ENCODE assay signal across 13 mouse cellular contexts in genomic region chr11:5298007-5298372, GRCm38 (mm10). TPM values are rescaled to one million over a fixed set of nuclear protein-coding genes. Genes with fewer than 3 reads are reported as not detected.
DNase-seq lines count a peak whose midpoint lies in the region; ATAC-seq and TF ChIP-seq lines count a peak whose summit lies in the region.
"Had no signal": no experiment of that assay in that cellular context is flagged by ENCODE, and none has a peak within 500 bp of the region (broad histone marks: within the 10 kb centered on the region; RNA-seq: fewer than 3 reads in every experiment).

No protein-coding gene starts in this region.

- DNase-seq in hindbrain, embryonic 14.5 days (ENCODE audit: low spot score): no peak
- DNase-seq in lung, postnatal 0 days (ENCODE audit: low spot score): no peak
- no peak for DNase-seq in lung, adult 18-20 months
- DNase-seq in forebrain, embryonic 14.5 days (ENCODE audit: low spot score): peak; percentile 36
- DNase-seq: adrenal gland, adult 8-10 months; right cerebral cortex, postnatal 4 days had no signal

- no peaks in the 10 kb centered on the region for H3K27me3 ChIP-seq in hindbrain, embryonic 14.5 days (ENCODE audit: control insufficient read depth, insufficient read depth, low read length)
- no peaks in the 10 kb centered on the region for H3K27me3 ChIP-seq in hindbrain, embryonic 12.5 days
- H3K27me3 ChIP-seq in lung, postnatal 0 days (replicated peaks; ENCODE audit: insufficient read depth, low read length): no peaks in the 10 kb centered on the region
- no peaks in the 10 kb centered on the region for H3K27me3 ChIP-seq in forebrain, embryonic 14.5 days (replicated peaks; ENCODE audit: control insufficient read depth, insufficient read depth, low read length)
- no peaks in the 10 kb centered on the region for H3K27me3 ChIP-seq in neural tube, embryonic 15.5 days (replicated peaks)
- H3K27me3 ChIP-seq: CH12.LX; midbrain, embryonic 12.5 days; Patski; stomach, embryonic 15.5 days had no signal

- no peak overlapping the region for H3K4me2 ChIP-seq in hindbrain, embryonic 14.5 days (replicated peaks)
- no peak overlapping the region for H3K4me2 ChIP-seq in hindbrain, embryonic 12.5 days (replicated peaks)
- H3K4me2 ChIP-seq in lung, postnatal 0 days (replicated peaks; ENCODE audit: low read depth, low read length): 0 out of 2 replicates have a peak overlapping the region, but pooled peaks have one; percentile 0
- H3K4me2 ChIP-seq in forebrain, embryonic 14.5 days (ENCODE audit: low read length): no peak overlapping the region
- 0 out of 2 replicates have a peak overlapping the region, but pooled peaks have one; percentile 23 for H3K4me2 ChIP-seq in neural tube, embryonic 15.5 days
- H3K4me2 ChIP-seq: midbrain, embryonic 12.5 days; stomach, embryonic 15.5 days had no signal

- 55% methylated on average over 1 of the region's 1 CpGs for WGBS in hindbrain, embryonic 14.5 days
- WGBS in hindbrain, embryonic 12.5 days: 46% methylated on average over 1 of the region's 1 CpGs
- 41% methylated on average over 1 of the region's 1 CpGs for WGBS in lung, postnatal 0 days
- WGBS in forebrain, embryonic 14.5 days: 15% methylated on average over 1 of the region's 1 CpGs
- WGBS in neural tube, embryonic 15.5 days: 55% methylated on average over 1 of the region's 1 CpGs

- ATAC-seq in hindbrain, embryonic 14.5 days (ENCODE audit: low FRiP score): no peak
- no peak for ATAC-seq in hindbrain, embryonic 12.5 days (ENCODE audit: low FRiP score)
- no peak for ATAC-seq in lung, postnatal 0 days
- ATAC-seq in forebrain, embryonic 14.5 days: no peak
- no peak for ATAC-seq in neural tube, embryonic 15.5 days (ENCODE audit: low FRiP score)
- no peak for ATAC-seq in monocyte, adult 5-6 weeks (replicated peaks; ENCODE audit: insufficient number of reproducible peaks, low FRiP score, low TSS enrichment, poor library complexity, severe bottlenecking)

- H3K9me3 ChIP-seq in hindbrain, embryonic 14.5 days (ENCODE audit: control insufficient read depth, low read length): no peaks in the 10 kb centered on the region
- H3K9me3 ChIP-seq in hindbrain, embryonic 12.5 days (replicated peaks): no peaks in the 10 kb centered on the region
- H3K9me3 ChIP-seq in lung, postnatal 0 days (ENCODE audit: low read length): no peaks in the 10 kb centered on the region
- H3K9me3 ChIP-seq in forebrain, embryonic 14.5 days (replicated peaks; ENCODE audit: control insufficient read depth, low read length): no peaks in the 10 kb centered on the region
- H3K9me3 ChIP-seq in neural tube, embryonic 15.5 days (replicated peaks): no peaks in the 10 kb centered on the region
- H3K9me3 ChIP-seq: midbrain, embryonic 12.5 days; stomach, embryonic 15.5 days had no signal

- no peaks in the 10 kb centered on the region for H3K36me3 ChIP-seq in hindbrain, embryonic 14.5 days (replicated peaks; ENCODE audit: control insufficient read depth, insufficient read depth)
- no peaks in the 10 kb centered on the region for H3K36me3 ChIP-seq in hindbrain, embryonic 12.5 days
- no peaks in the 10 kb centered on the region for H3K36me3 ChIP-seq in lung, postnatal 0 days (ENCODE audit: insufficient read depth, low read length)
- H3K36me3 ChIP-seq in forebrain, embryonic 14.5 days (ENCODE audit: control insufficient read depth, insufficient read depth, low read length): no peaks in the 10 kb centered on the region
- H3K36me3 ChIP-seq in neural tube, embryonic 15.5 days: no peaks in the 10 kb centered on the region
- H3K36me3 ChIP-seq: midbrain, embryonic 12.5 days; stomach, embryonic 15.5 days had no signal

- peaks cover 18% of the 10 kb centered on the region for H3K4me1 ChIP-seq in hindbrain, embryonic 14.5 days (replicated peaks; ENCODE audit: control insufficient read depth, insufficient read depth, low read length)
- H3K4me1 ChIP-seq in hindbrain, embryonic 12.5 days: peaks cover 18% of the 10 kb centered on the region
- H3K4me1 ChIP-seq in lung, postnatal 0 days (ENCODE audit: insufficient read depth, low read depth, low read length): peaks cover 7% of the 10 kb centered on the region; the same call in 1 of the 2 replicates
- H3K4me1 ChIP-seq in forebrain, embryonic 14.5 days (ENCODE audit: control insufficient read depth, insufficient read depth, low read length): peaks cover 18% of the 10 kb centered on the region
- H3K4me1 ChIP-seq in neural tube, embryonic 15.5 days: peaks cover 25% of the 10 kb centered on the region

- H3K27ac ChIP-seq in hindbrain, embryonic 14.5 days: peak overlapping the region; percentile 3; the same call in 1 of the 2 replicates
- no peak overlapping the region for H3K27ac ChIP-seq in hindbrain, embryonic 12.5 days
- H3K27ac ChIP-seq in lung, postnatal 0 days (ENCODE audit: low read length): no peak overlapping the region
- no peak overlapping the region for H3K27ac ChIP-seq in forebrain, embryonic 14.5 days (ENCODE audit: low read depth, low read length)
- peak overlapping the region; percentile 56; the same call in 1 of the 2 replicates for H3K27ac ChIP-seq in neural tube, embryonic 15.5 days (replicated peaks)
- H3K27ac ChIP-seq: midbrain, embryonic 12.5 days had no signal

- no peak for TF ChIP-seq EP300 in lung, postnatal 0 days (IDR thresholded peaks at IDR 0.05)

- no peak for TF ChIP-seq CTCF in lung, postnatal 0 days (IDR thresholded peaks at IDR 0.05)

- no peak overlapping the region for H3K4me3 ChIP-seq in hindbrain, embryonic 14.5 days (replicated peaks; ENCODE audit: low read length)
- no peak overlapping the region for H3K4me3 ChIP-seq in hindbrain, embryonic 12.5 days
- H3K4me3 ChIP-seq in lung, postnatal 0 days (ENCODE audit: low read depth, low read length): no peak overlapping the region
- no peak overlapping the region for H3K4me3 ChIP-seq in forebrain, embryonic 14.5 days (ENCODE audit: low read depth, low read length)
- no peak overlapping the region for H3K4me3 ChIP-seq in neural tube, embryonic 15.5 days (replicated peaks)
- H3K4me3 ChIP-seq: midbrain, embryonic 12.5 days; stomach, embryonic 15.5 days had no signal

- no peak overlapping the region for H3K9ac ChIP-seq in hindbrain, embryonic 14.5 days
- H3K9ac ChIP-seq in hindbrain, embryonic 12.5 days: no peak overlapping the region
- no peak overlapping the region for H3K9ac ChIP-seq in lung, postnatal 0 days (replicated peaks; ENCODE audit: low read depth)
- no peak overlapping the region for H3K9ac ChIP-seq in forebrain, embryonic 14.5 days (ENCODE audit: low read length)
- no peak overlapping the region for H3K9ac ChIP-seq in neural tube, embryonic 15.5 days (replicated peaks)
- H3K9ac ChIP-seq: midbrain, embryonic 12.5 days; stomach, embryonic 15.5 days had no signal

RNA-seq across cellular contexts. Expression of gene Kremen1, which starts 36.6 kb away (rescaled TPM):
- 3.9 and 5.7 TPM in 2 replicates for polyA plus RNA-seq in hindbrain, embryonic 14.5 days (2014; fragmentation: Nextera tagmentation; extraction: Ambion mirVana)
- 17.8 and 18.1 TPM in 2 replicates for polyA plus RNA-seq in hindbrain, embryonic 12.5 days (2016; fragmentation: Nextera tagmentation; extraction: Ambion mirVana)
- polyA plus RNA-seq in lung, postnatal 0 days (2015; fragmentation: Nextera tagmentation; extraction: Ambion mirVana): 13.3 and 14.7 TPM in 2 replicates
- 2.6 and 3.3 TPM in 2 replicates for polyA plus RNA-seq in forebrain, embryonic 14.5 days (2014; fragmentation: Nextera tagmentation; extraction: Ambion mirVana)
- 5.7 and 10.2 TPM in 2 replicates for polyA plus RNA-seq in neural tube, embryonic 15.5 days (2015; fragmentation: Nextera tagmentation; extraction: Ambion mirVana)
- total RNA-seq in monocyte, adult 5-6 weeks (2017): 4.5 to 8.6 TPM (median 5.0 TPM) in 3 replicates

Comparison
In these comparisons a context has a peak if more than half of its experiments do, and no peak if none do; other contexts are left out.
1. H3K27ac ChIP-seq: peak in hindbrain, embryonic 14.5 days (single experiment) and neural tube, embryonic 15.5 days (single experiment); none in hindbrain, embryonic 12.5 days (single experiment), lung, postnatal 0 days (single experiment) and forebrain, embryonic 14.5 days (single experiment).
2. H3K4me2 ChIP-seq: peak in lung, postnatal 0 days (single experiment) and neural tube, embryonic 15.5 days (single experiment); none in hindbrain, embryonic 14.5 days (single experiment), hindbrain, embryonic 12.5 days (single experiment) and forebrain, embryonic 14.5 days (single experiment).